Mouse (Mus musculus) heart, adult 2 months (tissue): ENCODE data around the gene Ccna2. TPM values are rescaled to one million over a fixed set of nuclear protein-coding genes. Genes with fewer than 3 reads are reported as not detected.

Experiments
- DNase-seq, 2 experiments: peaks; one replicate each; pipeline ENCODE4 v3.0.0; 2021
- H3K27ac ChIP-seq: fragments of 200-600 bp; 2 replicates; pipeline ENCODE4 v1.8.1; 2022
- H3K27me3 ChIP-seq: fragments of 200-500 bp; 2 replicates; pipeline ENCODE4 v1.6.1; 2012; ENCODE audit warnings: mild to moderate bottlenecking, low read length, inconsistent platforms, mixed read lengths; ENCODE audit not compliant: control insufficient read depth, insufficient read depth
- H3K36me3 ChIP-seq: fragments of 200-500 bp; 2 replicates; pipeline ENCODE4 v1.6.1; 2012; ENCODE audit warnings: low read length, inconsistent platforms; ENCODE audit not compliant: control insufficient read depth, insufficient read depth
- H3K4me1 ChIP-seq: fragments of 200-500 bp; 2 replicates; pipeline ENCODE4 v1.6.1; 2011; ENCODE audit warnings: low read length; ENCODE audit not compliant: control insufficient read depth, insufficient read depth
- H3K4me3 ChIP-seq: fragments of 200-600 bp; 2 replicates; pipeline ENCODE4 v1.8.1; 2022
- H3K79me2 ChIP-seq: fragments of 200-500 bp; replicated peaks from 2 replicates; pipeline ENCODE4 v1.6.1; 2012; ENCODE audit warnings: mild to moderate bottlenecking, inconsistent platforms, low read length, moderate library complexity, mixed read lengths; ENCODE audit not compliant: control insufficient read depth, insufficient read depth
- H3K9ac ChIP-seq: fragments of 200-500 bp; 2 replicates; pipeline ENCODE4 v1.6.1; 2012; ENCODE audit warnings: low read depth, mild to moderate bottlenecking, control low read depth, inconsistent platforms, low read length, mixed read lengths
- CTCF ChIP-seq: fragments of 200-600 bp; IDR thresholded peaks from 2 replicates; pipeline ENCODE4 v1.8.1; 2022; ENCODE audit warnings: antibody characterized with exemption, mild to moderate bottlenecking, moderate library complexity
- EP300 ChIP-seq: fragments of 200-500 bp; IDR thresholded peaks from 2 replicates; pipeline ENCODE4 v1.6.1; 2011; ENCODE audit warnings: low read depth, low read length, control low read depth; ENCODE audit not compliant: insufficient read depth
- POLR2A ChIP-seq: fragments of 200-500 bp; IDR thresholded peaks from 2 replicates; pipeline ENCODE4 v1.6.1; 2011; ENCODE audit warnings: mild to moderate bottlenecking, low read depth, low read length, control low read depth; ENCODE audit not compliant: insufficient read depth
- WGBS: fragments of 180-500 bp; shearing (Covaris S2); methylation state at CpG from one replicate; pipeline ENCODE4 v1.1.7; 2018; 5-methylcytosine and 5-hydroxymethylcytosine counted together
- intact Hi-C: fragments of 180-260 bp; cut with DNase I; formaldehyde crosslinking; loops from one replicate; pipeline ENCODE4 v1.15.1; 2025
- polyA plus RNA-seq: library from polyadenylated mRNA; depleted of rRNA; stranded (reverse); fragments of >200 nt; gene quantifications from 2 replicates; pipeline ENCODE4 v1.2.3, GENCODE M21; 2012
- total RNA-seq, 2 experiments: library from RNA; stranded (reverse); gene quantifications; 2 replicates each; pipeline ENCODE4 v1.2.3; 2021

Gene Ccna2
- total and polyA plus RNA-seq, 3 experiments: 0.63 to 0.74 (median 0.66) TPM

DNA sequence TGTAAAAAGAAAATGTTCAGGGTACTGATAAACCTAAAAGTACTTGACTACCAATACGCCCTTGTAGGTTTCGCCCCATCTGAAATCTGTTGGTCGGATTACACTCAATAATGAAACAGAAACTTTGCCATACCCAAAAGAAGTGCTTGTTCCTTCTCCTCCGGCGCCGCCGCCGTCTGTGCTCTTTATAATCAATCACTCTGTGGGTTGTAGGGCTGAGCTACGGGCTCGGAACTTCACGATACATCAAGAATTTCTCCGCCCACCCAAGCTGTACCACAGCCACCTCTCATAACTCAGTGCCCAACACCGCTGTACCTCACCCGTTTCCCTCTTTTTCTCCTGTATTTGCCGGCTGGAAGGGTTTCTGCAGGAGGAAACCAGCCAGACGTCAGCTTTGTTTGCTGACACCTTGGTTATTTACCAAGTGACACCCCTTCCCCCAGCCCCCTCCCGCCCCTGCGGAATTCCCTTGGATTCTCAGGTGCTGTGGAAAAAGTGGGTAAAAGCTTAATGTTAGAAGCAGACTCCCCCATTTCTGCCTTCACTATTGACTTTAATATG is 39.9 kb downstream of the Ccna2 start:
- WGBS: 34% methylated on average over 18 of the region's 18 CpGs

DNA sequence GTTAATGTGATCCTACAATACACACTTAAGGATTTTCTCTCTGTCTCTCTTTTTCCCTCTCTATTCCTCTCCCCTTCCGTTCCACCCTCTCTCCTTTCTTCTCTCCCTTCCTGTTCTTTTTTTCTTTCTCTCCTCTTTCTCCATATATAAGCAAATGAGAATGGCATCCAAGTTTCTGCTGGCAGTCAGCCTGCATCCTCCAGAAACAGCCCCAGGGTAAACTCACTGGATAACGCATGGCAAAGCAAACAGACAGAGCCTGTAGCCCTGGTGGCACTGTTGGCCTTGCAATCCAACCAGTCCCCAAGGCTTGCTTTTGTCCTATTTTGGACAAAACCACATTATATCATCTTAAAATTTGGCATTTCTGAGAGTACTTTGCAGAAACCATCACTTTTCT is 40.7 kb downstream of the Ccna2 start:
- WGBS: 58% methylated on average over 2 of the region's 2 CpGs
- no peak overlapping the region for H3K9ac ChIP-seq
- H3K36me3 ChIP-seq: no peaks in the 10 kb centered on the region
- DNase-seq: no peak
- H3K79me2 ChIP-seq: no peaks in the 10 kb centered on the region
- no peak overlapping the region for H3K4me3 ChIP-seq
- H3K4me1 ChIP-seq: peaks cover 3% of the 10 kb centered on the region
- intact Hi-C loops: no loop called here
- no peak for TF ChIP-seq CTCF
- no peak for TF ChIP-seq EP300
- no peak for TF ChIP-seq POLR2A
- no peak overlapping the region for H3K27ac ChIP-seq
- no peaks in the 10 kb centered on the region for H3K27me3 ChIP-seq

More for the DNA sequence above, 39.9 kb downstream of the Ccna2 start:
- H3K27me3 ChIP-seq: no peaks in the 10 kb centered on the region
- H3K79me2 ChIP-seq: no peaks in the 10 kb centered on the region
- no peak for TF ChIP-seq EP300
- TF ChIP-seq POLR2A: no peak
- no peak for TF ChIP-seq CTCF
- H3K9ac ChIP-seq: 0 out of 2 replicates have a peak overlapping the region, but pooled peaks have one; percentile 7
- DNase-seq: no peak
- H3K27ac ChIP-seq: no peak overlapping the region
- H3K36me3 ChIP-seq: no peaks in the 10 kb centered on the region
- intact Hi-C loops: no loop called here
- H3K4me1 ChIP-seq: peaks cover 3% of the 10 kb centered on the region
- peak overlapping the region; percentile 31; the same call in 1 of the 2 replicates for H3K4me3 ChIP-seq

- H3K9ac ChIP-seq: no peak overlapping the region
- H3K27ac ChIP-seq: no peak overlapping the region
- H3K4me1 ChIP-seq: peaks cover 3% of the 10 kb centered on the region
- H3K36me3 ChIP-seq: no peaks in the 10 kb centered on the region
- H3K79me2 ChIP-seq: no peaks in the 10 kb centered on the region
- no peaks in the 10 kb centered on the region for H3K27me3 ChIP-seq
- no peak overlapping the region for H3K4me3 ChIP-seq
- no peak for DNase-seq
- WGBS: 60% methylated on average over 5 of the region's 5 CpGs
- TF ChIP-seq CTCF (no peak), EP300 (no peak), POLR2A (no peak)
- intact Hi-C loops: no loop called here
Measured at GRCm38 (mm10) chr3:36530781-36531180, 41.2 kb downstream of the Ccna2 start.

- DNase-seq: peak; percentile 65 to 67
- Histone ChIP-seq H3K4me3 (no peak overlapping the region), H3K27ac (no peak overlapping the region), H3K9ac (no peak overlapping the region), H3K79me2 (no peaks in the 10 kb centered on the region), H3K4me1 (peaks cover 3% of the 10 kb centered on the region), H3K36me3 (no peaks in the 10 kb centered on the region), H3K27me3 (no peaks in the 10 kb centered on the region)
- TF ChIP-seq POLR2A (no peak), EP300 (0 out of 2 replicates have a peak, but pooled peaks have one; percentile 15), CTCF (no peak)
- 58% methylated on average over 6 of the region's 6 CpGs for WGBS
- intact Hi-C loops: no loop called here
Measured at GRCm38 (mm10) chr3:36530345-36530744, 41.6 kb downstream of the Ccna2 start.

- TF ChIP-seq EP300 (no peak), POLR2A (no peak)
- DNase-seq: no peak
- Histone ChIP-seq H3K4me3 (no peak overlapping the region), H3K27me3 (peaks cover 3% of the 10 kb centered on the region; the same call in 1 of the 2 replicates), H3K27ac (no peak overlapping the region), H3K79me2 (no peaks in the 10 kb centered on the region), H3K4me1 (0 out of 2 replicates have a peak, but pooled peaks cover 1% of the 10 kb centered on the region), H3K36me3 (no peaks in the 10 kb centered on the region), H3K9ac (no peak overlapping the region)
- intact Hi-C loops: no loop called here
- WGBS: 38% methylated on average over 3 of the region's 3 CpGs
Measured at GRCm38 (mm10) chr3:36524466-36524865, 47.5 kb downstream of the Ccna2 start.

DNA sequence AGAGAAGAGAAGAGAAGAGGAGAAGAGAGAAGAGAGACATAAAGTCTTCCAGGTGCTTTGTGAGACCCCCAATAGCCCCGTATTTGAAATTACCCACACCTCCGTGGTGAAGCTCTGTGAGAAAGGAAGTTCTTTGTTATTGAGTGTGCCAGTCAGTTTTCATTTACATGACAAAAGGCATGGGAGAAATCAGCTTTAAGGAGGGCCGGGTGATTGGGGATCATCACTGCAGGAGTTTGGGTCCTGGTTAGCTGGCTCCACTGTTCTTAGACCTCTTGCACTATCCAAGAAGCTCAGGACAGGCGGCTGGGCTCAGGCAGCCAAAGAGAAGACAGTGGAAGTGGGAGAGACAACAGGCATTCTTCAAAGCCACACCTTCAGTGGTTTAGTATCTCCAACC is 49.8 kb downstream of the Ccna2 start:
- Histone ChIP-seq H3K79me2 (no peaks in the 10 kb centered on the region), H3K9ac (no peak overlapping the region), H3K36me3 (no peaks in the 10 kb centered on the region), H3K27me3 (peaks cover 3% of the 10 kb centered on the region; the same call in 1 of the 2 replicates), H3K4me1 (0 out of 2 replicates have a peak, but pooled peaks cover 1% of the 10 kb centered on the region), H3K27ac (no peak overlapping the region), H3K4me3 (no peak overlapping the region)
- 66% methylated on average over 4 of the region's 4 CpGs for WGBS
- intact Hi-C loops: no loop called here
- DNase-seq: no peak
- TF ChIP-seq CTCF (no peak), POLR2A (no peak), EP300 (no peak)
